Mouse (Mus musculus) ovary, adult 18-20 months (tissue): ENCODE data around the gene Rmi1.
"Not testable (repeated sequence)": the region's sequence is repeated elsewhere in the genome, so short reads cannot be mapped to it uniquely, and the experiment has no call there.

ENCODE experiments used
- DNase-seq: peaks from one replicate; pipeline ENCODE4 v3.0.0; 2022; ENCODE audit warnings: low spot score, mixed read lengths

Gene Rmi1

DNA sequence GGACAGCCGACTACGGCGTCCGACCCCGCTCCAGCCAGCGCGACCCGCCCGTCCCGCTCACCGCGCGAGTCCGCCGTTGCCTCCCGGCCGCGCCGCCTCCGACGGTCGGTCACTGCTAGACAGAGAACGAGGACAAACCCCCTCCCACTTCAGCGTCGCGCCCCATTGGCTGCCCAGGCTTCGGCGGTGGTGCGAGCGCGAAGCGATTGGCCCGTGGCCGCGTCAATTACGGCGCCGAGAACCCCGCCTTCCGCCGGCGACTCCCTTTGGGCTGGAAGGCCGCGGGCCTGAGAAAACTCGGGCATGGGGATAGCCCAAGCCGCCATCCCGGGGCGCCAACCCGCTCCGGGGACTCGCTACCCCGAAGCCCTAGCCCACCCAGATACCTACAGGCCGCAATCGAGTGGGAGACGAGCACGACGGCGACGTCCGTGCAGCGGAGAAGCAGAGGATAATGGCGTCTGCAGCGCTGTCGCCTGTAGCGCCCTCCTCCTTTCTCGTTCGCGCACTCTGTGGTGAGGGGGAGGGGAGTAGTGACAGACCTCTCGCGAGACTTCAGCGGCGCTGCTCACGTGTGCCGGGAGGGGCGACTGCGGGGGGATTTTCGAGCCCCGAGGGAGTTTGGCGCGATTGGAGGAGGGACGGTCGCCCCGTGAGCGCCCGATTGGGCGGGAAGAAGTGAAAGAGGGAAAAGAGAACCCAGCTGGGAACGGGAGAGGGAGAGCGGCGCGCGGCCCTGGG lies at the start of gene Rmi1:
Gene Rmi1, plus strand, starts transcription at position 246 of the 741 bp plus-strand sequence.
- DNase-seq: peak; percentile 94

DNA sequence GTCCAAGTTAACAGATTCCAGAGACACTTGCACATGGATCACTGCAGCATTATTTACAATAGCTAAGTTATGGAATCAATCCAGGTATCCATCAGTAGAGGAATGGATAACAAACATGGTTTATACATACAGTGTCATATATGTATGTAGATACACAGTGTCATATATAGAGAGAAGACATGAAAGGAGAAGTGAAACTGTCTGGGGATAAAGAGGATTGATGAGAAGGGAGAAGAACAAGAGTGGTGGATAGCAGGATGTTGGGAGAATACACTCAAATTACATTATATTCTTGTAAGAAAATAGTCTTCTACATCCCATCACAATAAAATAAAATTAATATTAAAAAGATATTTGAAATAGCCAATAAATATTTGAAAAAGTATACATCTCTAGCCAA lies 49.1 kb upstream of the Rmi1 start:
- DNase-seq: no peak

DNA sequence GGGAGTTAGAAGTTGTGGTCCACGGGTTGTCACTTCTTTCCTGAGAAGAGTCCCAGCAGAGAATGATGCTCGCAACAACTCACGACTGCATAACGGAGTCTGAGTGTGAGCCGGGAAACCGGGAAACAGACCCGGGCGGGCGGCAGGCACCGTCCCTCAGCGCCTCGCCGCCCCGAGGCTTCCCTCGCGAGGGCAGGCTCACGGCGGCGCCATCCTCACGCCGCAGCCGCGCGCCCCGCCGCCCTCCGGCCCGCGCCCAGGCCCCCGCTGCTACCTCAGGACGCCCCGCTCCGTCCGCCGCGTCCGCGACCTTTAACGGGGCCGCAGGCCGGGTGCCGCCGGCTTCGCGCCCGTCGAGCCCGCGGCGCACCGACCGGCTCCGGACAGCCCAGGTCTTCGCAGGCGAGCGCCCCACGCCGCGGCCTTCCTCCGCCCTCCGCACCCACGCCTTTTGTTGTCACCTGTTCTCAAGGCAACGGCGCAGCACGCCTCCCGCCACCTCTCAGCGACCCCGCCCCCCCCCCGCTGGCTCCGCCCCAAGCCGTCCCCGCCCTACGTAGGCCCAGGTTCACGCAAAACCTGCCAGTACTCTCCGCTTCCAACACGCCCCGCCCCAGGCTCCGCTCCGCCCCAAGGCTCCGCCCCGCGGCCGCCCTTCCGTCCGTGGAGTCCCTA lies 43.3 kb upstream of the Rmi1 start, which contains the start of gene Kif27:
Gene Kif27, minus strand, starts transcription at position 494 of the 675 bp plus-strand sequence.
- peak; percentile 74 for DNase-seq

DNA sequence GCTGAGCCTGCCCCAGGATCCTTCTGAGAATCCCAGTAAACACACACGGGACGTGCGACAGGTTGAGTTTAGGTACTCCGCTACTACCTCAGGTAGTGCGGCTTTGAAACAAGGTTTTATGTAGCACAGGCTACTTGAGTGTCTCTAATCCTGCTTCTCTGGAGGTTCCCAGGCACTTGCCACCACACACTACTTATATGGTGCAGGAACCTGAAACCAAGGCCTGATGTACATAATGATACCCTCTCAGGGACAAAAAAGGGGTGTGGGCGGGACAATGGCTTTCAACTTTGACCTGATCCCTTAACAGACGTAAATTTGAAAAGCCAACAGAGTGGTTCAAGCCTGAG lies 42.8 kb upstream of the Rmi1 start:
- no peak for DNase-seq

DNA sequence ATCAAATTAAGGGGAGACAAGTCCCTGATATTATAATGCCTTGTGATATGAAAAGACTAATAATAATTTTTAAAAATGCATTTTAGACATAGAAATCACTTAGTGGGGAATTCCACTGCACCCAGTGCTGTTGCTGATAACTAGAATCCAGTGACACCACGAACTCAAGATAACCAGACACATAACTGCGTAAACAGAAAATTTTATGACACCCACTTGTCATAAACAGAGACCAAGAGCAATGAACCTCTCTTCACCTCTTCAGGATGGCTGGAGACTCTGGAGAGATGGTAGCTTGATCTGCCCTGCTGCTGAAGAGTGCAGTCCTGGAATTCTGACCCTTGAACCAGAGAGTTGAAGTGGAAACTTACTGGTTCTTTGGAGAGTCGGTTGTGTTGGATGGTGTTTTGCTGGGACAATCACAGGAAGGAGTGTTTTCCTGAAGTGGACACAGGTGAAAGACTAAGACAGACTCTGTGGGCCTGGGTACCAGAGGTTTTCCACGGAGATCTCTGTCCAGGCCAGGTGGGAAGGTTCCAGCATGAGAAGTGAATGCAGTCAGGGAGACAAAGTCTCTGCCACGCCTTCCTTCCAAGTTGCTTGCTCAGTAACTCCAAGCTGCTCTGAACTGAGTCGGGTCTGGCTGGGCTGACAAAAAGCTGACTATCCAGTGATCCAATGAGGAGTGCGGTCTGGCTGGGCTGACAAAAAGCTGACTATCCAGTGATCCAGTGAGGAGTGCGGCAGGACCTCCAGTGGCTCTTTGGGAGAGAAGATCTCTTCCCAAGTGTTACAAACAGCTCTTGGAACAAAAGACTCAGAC lies 37.5 kb upstream of the Rmi1 start:
- DNase-seq: no peak

DNA sequence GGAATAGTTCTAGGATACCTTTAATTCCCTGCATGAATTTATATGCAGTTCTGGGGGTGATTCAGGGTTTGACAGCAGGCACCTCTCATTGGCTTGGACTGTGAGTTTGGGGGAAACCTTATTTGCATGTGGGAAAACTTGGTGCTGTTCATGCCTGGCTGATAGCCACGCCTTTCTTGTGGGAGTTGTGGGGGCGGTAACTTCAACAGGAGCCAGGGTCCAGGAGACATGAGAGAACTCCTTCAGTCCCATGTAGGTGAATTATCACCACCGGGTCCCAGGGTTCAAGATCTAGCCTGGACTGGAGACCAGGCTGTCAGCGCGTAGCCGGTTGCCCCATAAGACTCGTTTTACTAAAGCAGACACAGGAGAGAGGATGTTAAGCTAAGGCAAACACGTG lies 36.9 kb upstream of the Rmi1 start:
- not testable (repeated sequence) for DNase-seq

DNA sequence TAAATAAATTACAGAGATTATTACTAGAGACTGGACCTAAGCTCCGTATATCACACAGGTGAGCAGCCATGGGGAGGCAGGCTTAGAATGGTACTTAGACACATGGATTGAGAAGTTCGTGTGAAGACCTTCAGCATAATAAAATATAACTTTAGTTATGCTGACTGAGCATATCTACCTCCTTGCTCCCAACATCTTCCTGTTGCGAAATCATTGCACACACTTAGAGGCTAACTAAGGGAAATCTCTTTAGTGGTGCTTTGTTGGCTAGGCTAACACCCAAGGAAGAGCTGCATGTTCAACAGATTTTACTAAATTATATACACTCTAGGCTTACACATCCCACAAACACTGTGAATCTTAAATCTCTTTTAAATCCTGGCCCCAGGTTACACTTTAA lies 35.7 kb upstream of the Rmi1 start:
- DNase-seq: no peak

DNA sequence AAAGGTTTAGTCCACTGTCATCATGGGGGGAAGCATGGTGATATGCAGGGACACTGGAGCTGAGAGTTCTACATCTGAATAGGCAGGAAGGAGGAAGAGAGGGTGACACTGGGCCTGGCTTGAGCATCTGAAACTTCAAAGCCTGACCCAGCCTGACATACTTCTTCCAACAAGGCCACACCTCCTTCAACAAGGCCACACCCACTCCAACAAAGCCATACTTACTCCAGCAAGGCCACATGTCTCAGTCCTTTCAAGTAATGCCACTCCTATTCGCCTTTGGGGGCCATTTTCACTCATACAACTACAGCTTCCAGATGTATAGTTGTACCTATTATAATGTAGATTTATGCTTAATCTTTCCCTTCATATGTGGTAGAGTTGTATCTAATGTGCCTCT lies 34.4 kb upstream of the Rmi1 start:
- DNase-seq: no peak

DNA sequence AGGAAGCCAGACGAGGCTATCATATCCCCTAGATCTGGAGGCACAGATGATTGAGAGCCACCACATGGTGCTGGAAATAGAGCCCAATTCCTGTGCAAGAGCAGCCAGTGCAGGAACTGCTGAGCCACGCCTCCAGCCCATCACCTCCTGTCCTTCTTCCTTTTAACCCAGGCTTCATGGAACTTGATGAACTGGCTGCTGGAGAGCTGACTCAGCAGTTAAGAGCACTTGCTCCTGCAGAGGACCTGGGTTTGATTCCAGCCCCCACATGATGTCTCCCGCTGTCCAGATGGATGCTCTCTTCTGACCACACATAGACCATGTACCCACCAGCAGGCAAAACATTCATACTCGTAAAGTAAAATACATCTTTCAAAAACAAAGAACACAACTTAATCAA lies 33.2 kb upstream of the Rmi1 start:
- DNase-seq: no peak

DNA sequence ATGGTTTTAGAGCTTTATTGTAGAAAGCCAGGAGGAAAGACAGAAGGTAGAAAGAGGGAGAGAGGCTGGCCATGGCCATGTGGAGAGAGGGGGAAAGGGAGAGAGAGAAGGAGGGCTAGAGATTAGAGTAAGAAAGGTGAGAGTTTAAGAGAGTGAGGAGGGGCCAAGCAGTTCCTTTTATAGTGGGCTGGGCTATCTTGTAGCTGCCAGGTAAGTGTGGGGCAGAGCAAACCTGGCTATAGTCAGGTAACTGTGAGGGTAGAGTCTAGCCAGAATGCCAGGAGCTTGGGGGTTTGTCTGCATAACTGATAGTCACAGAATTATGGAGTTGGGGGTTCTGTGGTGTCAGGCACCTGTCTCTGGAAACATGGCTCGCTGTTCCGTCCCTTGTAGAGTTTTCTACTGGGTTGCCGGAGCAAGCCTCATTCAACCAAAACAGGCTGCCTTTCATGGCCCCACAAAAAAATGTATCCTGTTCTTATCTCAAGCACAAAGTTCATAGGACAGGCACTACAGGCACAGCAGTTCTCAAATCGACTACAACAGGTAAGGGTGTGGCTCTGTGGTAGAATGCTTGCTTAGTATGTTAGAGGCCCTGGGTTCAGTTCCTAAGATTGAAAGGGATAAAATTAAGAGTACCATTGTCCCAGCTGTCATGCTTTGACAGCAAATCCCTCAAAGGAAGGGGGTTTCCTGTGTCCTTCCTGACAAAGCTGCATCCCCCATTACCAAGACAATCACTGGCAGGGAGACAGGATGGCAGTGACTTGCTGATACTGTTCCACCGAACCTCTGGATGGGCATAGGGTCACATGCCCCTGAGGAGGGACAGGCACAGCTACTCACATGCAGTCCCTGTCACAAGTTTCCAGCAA lies 29.5 kb upstream of the Rmi1 start:
- DNase-seq: no peak

DNA sequence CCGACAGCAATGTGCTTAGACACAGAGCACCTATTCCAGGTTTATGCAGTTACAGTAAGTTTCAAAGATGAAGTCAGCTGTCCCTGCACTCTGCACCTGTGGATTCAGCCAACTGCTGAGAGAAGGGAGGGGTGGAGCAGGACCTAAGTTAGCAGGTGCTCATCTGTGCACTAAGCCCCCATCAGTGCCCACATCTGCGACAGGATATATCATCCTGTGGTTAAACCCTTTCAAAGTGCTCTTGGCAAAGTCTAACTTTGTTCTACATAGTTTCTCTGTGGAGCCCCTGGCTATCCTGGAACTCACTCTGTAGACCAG lies 28.9 kb upstream of the Rmi1 start:
- no peak for DNase-seq

DNA sequence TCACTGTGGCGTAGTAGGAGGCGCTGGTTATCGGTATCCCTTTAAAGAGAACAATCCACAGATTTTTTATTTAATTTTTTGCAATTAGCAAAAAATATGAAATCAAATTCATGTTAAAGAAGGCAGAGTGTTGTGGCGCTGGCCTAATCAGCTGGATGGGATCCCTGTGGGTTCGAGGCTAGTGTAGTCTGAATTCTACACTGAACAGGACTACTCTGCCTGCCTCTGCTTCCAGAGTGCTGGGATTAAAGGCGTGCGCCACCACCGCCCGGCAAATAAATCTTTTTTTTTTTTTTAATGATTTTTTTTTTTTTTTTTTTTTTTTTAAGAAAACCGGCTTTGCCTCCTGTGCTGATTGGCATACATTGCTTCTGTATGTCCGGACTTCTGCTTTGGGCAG lies 17.7 kb upstream of the Rmi1 start:
- no peak for DNase-seq

DNA sequence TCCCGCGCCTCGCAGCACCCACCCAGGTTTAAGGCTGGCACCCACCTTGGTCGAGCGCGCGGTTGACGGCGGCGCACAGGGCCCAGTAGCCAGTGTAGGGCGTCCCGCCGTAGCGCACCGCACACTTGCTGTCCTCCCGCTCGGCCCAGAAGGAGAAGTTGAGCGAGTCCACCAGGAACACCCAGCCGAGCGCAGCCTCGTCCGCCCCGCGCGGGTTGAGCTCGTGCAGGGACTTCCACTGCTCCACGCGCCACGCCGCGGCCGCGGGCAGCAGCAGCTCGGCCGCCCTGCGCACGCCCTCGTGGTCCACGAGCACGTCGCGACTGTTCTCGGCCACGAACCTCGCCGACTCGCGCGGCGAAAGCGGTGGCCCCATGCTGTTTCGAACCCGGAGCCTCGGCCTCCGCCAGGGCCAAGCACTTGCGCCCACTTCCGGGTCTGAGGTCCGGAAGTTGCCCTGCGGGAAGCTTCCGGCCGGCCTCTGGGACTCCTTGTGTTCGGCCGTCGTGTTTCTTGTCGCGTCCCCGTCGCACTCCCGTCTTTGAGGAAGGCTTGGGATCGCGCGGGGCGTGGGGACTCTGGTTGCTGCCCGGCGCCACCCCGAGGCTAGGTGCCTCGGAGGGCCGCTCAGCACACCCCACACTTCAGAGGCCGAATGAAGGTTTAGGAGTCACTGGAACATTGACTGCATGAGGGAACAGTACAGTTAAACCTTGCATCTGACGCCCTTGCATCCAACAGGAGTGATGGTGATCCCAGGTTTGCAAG lies 17.1 kb upstream of the Rmi1 start, which contains the start of gene 2210016F16Rik:
Gene 2210016F16Rik, minus strand, starts transcription at position 447 of the 768 bp plus-strand sequence.
- DNase-seq: peak; percentile 33

DNA sequence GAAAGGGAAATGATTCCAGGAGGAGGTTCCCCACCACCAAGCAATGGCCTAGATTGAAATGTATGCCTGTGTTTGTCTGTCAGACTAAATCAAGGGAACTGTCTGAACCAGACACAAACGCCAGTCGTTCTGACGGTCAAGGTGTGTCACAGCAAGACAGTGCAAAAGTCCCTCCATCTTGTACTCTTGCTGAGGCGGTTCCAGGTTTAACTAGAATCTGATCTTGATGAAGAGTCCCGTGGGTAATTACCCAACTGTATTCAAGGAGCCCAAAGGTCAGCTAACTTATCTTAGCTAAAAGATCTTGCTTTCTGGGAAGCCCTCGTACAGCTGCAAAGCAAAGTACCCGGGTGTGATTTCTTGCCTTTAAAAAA lies 16.5 kb upstream of the Rmi1 start:
- no peak for DNase-seq

DNA sequence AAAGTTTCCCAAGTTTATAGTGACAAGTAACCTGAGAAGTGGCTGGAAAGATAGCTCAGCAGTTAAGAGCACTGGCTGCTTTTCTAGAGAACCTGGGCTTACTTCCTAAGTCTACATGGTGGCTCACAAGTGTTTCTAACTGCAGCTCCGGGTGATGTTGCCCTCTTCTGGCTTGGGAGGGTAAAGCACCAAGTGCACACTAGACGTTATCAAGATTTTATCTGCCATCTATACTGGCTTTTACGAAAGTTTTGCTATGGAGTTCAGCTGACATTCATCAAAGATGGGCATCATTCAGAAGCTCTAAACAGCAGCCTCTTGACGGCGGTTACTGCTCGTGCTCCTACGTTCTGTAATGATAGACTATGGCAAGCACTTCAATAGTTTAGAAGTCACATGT lies 14.1 kb upstream of the Rmi1 start:
- DNase-seq: peak; percentile 11

DNA sequence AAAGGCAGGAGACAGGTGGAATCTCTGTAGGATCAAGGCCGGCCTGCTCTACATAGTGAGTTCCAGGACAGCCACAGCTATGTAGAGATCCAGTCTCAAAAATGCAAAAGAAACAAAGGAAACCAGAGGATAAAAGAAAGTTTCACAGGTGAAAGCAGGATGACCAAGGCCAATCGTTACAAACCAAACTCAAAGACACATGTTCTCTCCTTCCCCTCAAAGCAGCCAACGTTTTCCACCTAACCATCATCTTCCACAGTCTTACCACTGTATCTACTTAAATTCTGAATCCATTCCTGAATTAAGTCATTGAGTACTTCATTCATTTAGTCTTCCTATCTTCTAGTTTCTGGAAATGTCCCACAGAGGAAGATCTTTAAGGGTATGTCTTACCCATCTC lies 13.7 kb upstream of the Rmi1 start:
- DNase-seq: no peak

DNA sequence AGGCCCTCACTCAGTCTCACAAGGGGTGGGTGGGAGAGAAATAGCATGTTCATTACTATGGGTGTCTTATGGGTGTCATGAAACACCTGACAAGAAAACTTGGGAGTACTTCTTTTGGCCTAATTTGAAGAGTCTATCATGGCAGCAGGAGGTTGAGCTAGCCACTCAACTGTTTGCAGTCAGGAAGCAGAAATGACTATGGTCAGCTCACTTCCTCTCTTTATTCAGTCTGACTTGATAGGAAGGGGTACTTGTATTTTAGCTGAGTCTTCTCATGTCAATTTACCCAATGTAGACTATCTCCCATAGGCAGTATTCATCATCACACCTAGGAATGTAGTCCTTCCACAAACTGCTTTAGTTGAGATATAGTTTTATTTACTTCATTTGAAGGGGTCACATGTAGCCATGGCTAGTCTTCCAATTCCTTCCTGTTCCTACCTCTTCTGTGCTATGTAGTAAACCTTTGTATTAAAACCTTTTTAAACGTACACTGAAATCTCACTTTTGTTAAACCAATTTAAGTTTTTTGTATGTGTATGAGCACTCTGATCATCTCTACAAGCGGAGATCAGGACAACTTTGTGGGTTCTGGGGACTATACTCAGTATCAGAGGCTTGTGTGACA lies 12.6 kb upstream of the Rmi1 start:
- DNase-seq: no peak

DNA sequence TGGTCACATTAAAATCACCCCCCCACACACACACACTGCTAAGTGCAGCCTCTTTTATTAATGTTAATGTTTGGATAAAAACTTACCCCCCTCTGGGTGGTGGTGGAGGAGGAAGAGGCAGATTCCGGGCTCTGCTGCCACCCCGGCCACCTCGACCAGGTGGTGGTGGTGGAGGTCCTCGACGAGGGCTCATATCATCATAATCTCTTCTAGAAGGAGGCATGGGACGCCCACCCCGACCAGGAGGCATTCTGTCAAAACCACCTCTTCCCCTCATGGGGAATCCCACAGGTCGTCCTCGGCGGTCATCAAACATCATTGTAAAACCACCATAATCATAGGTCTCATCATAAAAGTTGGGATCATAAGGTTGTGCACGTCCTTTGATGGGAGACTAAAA lies 7.7 kb upstream of the Rmi1 start:
- not testable (repeated sequence) for DNase-seq

DNA sequence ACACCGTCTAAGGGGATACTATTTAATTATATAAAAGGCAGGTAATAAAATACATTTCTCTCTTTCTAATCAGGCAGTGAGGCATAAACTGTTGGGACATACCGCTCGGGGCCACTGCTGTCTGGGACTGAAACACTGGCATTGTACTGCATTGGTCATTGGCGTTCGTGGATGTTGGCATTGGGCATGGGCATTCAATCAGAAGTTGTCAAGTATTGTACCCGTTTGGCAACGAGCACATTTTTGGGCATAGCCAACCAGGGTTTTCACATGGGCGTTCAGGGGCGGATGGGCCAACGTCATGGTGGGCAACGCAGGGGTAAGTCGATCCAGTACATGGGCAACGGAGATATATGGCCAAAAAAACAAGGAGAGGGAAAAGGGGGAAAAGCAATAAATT lies 4.4 kb upstream of the Rmi1 start:
- no peak for DNase-seq

DNA sequence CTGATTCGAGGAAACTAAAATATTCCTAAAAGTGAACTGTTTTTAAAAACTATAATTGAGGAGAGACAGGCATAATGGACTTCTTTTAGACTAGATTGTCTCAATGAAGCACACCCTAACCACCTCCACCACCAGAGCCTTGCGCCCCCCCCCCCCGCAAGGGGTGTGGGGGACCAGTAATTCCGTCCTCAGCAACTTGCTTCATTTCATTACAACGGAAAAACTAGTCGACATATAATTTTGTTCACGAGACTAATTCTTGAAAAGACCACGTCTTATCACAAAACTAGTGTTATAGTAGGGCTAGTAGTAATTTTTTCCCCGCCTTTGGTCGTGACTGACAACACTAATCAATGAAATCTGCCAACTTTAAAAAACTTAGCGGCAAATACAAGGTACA lies 1.5 kb upstream of the Rmi1 start:
- DNase-seq: no peak
